Mouse (Mus musculus) 3T3-L1 (cell line): ENCODE measurements at regions not wholly inside any gene's neighbourhood (a gene's known extent, or its start where the extent isn't known, plus 50 kb on each side); places are given as distances from the start of the nearest gene placed in this dataset.

Source experiments
- DNase-seq: peaks from one replicate; pipeline ENCODE4 v3.0.0-alpha.2; 2015; ENCODE audit warnings: low read depth, low spot score

DNA sequence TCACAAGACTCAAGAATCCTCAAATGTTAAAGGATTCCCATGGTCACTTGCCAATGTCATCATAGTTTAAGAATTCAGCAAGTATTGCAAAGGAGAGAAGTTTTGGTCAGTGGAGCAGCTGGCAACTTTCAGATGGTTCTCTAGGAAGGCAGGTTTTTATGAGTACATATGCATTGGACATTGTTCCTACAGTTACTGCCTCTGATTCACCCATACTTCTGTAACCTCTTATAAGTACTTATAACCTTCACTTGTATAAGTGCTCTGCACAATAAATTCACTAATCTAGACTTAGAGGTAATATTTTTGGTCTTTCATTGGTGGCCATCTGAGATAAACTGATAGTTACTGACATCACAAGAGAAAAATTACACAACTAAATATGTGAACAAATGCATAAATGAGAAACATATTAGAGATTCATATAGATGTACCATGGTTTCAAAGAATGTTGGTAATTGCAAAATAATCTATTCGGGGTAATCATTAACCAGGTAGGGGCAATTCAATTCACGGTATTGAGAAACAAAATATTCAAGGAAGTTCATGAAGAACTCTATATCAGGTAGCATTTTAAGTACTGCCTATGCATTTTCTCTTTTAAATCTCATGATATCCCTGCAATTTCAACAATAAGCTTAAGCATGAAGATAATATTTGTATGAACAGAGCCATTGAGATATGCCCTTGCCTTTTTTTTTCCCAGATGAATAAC, 1059.6 kb downstream of the Pla2g4a start:
- no peak for DNase-seq

DNA sequence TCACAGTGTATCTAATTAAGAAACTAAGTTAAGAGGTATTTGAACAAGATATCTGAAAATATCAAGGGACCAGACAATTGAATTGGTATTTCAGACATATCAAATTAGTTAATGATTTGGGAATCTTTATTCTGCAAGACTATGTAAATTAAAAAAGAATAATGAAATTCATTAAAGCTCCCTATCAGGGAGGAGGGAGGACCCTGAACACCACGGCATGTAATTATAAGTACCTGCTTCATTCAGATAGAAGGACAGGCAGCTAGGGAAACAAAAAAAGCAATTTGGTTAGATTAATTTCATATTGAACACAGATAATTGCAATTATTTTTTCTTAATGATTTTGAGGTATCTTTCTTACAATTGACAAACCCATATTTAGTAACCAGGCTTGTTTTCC, 1090.3 kb downstream of the Pla2g4a start:
- DNase-seq, result no peak

DNA sequence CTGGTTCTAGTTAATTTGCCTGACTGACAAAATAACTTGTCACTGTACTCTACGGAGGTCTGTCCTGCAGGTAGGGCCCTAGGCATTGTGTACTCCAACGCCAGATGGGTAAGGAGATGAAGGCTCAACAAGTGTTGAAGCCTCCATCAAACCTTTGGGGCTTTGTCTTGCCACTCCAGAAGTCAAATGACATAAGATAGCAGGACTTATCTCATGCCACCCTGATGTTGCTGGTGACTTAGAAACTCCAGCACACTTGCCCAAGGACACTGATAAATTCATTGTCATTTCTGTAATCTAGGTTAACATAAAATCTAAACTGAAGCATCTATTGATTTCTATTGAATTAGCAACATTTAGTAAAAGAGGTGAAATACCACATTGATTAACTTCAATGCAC, 1097.5 kb downstream of the Pla2g4a start:
- DNase-seq, result no peak

DNA sequence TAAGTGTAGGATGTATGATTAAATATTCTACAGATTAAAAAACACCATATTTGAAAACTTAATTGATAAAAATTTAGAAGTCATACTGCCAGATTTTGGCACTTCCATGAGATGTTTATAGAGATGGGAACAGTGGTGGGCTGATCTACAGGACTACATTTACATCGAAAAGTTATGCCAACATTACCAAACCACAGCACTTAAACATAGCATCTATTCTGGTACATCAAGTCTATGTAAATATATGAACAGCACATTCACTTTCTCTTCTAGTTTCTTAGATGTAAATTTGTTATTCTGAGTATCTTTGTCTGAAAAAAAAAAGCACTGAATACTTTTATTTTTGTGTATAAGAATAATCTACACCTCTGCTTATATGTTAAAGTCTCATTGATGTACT, 1108.1 kb downstream of the Pla2g4a start:
- DNase-seq, result no peak

DNA sequence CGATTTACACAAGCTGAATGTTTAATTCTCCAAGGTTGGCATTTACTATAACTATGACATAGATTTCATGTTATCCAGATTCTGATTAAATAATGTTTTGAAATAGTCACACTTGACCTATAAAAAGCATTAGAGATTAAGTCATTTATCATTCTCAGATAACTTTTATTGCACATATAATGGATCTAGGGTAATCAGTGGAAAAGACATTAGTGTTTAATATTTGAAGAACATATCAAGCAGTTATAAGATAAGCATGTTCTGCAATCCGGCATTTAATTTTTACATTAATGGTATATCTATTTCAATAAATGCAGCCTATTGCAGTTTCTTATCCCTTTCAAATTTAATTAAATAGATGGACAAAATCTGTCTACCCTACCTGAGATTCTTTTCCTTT, 1114.5 kb downstream of the Pla2g4a start:
- no peak for DNase-seq

DNA sequence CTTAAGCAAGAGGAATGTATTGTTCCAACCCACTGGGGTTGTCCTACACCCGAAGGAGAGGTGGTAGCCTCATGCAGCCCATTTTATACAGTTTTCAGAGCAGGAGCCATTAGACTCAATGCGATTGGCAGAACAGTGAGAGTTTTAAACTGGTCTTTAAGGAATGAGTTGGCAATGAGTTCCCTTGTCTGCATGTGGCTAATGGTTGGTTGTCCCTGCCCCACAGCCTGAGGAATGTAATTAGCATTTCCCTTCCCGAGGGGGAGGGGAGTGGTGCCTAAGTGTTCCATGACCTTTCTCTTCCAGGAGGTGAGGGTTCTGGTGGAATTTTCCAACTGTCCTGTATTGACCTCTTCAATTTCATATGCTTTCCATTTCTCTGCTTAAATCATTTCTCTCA, 1137.9 kb downstream of the Pla2g4a start:
- no peak for DNase-seq

DNA sequence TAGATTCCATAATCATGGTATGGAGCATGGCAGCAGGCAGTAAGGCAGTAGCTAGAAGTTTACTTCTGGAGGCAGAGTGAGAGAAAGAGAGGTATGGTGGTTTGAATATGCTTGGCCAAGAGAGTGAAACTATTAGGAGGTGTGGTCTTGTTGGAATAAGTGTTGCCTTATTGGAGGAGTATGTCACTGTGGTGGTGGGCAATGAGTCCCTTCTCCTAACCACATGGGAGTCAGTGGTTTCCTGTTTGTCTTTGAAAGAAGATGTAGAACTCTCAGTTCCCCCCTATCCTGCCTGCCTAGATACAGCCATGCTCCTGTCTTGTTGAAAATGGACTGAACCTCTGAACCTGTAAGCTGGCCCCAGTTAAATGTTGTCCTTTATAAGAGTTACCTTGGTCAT, 1152.4 kb downstream of the Pla2g4a start:
- no peak for DNase-seq

DNA sequence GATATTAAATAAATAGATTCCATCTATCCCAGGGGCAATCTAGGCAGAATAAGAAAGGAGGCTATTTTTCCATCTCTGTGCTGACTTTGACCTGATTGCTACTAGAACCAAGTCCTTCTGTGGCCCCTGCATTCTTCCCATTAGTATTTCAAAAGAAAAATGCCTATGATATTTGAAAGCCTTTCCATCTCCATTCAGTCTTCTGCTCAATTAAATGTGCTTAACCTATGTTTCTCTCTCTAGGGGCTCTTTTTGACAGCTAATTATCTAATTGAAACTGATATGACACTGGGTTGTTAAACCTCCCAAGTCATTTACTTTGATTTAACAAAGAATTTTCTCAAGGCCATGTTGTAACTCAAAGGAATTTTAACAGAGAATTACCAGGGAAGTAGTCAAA, 1164.0 kb downstream of the Pla2g4a start:
- DNase-seq, result no peak

DNA sequence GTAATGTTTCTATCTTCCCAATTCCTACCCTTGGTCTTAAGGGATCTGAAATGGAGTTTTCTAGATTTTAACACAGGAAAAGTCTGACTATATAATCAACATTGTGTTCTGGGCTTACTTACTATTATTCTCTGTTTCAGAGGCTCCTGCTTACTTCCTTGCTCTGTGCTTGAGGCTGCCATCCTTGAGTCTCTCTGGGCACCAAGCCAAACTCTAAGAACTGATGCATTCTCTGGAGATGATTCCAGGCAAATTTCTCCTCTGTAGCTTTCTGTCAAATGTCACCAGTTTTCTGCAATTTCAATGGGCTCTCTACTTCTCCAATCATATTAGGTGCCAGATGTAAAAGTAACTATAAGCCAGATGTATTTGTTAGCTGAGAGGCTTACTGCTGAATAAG, 1210.3 kb downstream of the Pla2g4a start:
- DNase-seq, result no peak

DNA sequence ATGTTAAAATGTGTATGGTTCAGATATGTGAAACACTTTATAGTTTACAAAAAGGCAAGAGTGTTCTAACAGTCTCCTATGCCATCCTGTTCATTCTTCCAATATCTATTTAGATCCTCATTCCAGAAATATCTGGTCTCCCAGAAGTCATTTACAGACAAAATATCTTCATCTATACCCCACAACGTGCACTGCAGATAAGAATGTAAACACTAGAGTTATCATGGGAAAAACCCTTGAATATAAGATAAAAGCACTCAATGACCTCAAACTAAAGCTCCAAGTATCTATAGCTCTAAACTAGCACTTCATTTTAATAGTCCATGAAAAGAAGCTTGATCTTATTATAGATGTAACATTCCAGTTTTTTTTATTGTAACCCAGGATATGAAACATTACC, 1239.0 kb downstream of the Pla2g4a start:
- no peak for DNase-seq

DNA sequence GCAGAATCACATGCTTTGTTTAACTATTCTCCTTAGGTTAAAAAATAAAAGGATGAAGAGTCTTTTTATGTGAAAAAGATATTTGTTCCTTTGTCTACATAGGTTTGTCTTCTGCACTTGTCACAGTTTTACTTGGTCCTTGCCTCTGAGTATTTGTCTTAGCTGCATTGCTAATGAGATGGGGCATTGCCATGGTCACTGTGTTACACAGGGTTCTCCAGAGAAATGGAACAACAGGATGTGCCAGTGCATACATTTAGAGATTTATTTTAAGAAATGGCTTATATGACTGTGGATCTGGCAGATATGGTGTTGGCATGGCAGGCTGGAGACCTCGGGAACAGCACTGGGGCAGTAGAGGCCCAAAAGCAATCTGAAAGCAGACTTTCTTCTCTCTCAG, 1239.7 kb downstream of the Pla2g4a start:
- no peak for DNase-seq

DNA sequence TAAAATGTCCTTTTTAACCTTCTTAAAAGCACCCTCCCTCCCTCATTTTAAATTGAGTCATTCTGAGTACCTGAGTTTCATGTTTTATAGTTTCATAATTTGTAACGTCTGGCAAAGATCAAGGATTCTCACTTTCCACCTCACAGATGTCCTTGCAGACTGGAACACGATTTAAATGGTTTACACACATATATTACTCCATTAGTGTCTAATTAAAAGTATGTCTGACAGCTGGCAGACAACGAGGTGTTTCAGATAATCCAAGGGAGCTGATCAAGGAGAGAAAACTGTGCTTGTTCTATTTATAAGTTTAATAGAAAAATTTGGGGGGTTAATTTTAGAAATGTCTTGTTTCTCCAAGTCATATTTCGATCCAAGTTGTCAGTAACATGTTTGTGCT, 1240.1 kb downstream of the Pla2g4a start:
- DNase-seq, result no peak

DNA sequence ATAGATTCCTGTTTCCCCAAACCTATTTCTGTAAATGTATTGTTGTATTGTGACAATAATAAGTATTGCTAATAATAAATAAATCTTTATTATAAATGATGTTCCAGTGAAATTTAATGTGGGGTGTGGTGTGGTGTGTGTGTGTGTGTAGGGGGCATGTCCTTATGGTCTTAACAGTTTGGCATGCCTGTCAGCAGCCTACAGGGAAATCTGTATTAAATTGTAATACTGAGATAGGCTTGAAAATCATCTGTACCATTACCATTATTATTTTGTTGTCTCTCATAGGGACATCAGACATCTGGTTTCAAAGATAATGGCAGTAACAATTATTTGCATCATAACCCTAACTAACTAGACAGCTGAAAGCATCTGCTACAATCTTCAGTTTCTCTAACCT, 1253.0 kb downstream of the Pla2g4a start:
- DNase-seq, result no peak

DNA sequence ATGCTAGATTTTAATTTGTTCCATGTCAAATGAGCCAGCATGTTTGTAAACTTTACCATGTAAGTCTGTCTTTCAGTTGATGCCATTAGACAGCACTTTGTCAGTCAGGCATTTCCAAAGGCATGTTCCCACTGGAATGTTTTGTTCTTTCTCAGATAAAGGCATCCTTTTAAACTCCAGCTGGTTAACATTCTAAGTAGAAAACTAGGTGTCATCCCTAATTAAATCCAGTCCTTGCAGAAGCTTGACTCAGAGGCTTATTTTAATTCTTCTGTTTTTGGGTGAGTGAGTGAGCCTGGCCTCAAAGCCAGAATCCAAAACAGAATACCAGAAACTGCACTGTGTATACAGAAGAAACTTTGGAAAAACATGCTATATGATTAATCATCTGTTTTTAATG, 1253.4 kb downstream of the Pla2g4a start:
- DNase-seq, result no peak

DNA sequence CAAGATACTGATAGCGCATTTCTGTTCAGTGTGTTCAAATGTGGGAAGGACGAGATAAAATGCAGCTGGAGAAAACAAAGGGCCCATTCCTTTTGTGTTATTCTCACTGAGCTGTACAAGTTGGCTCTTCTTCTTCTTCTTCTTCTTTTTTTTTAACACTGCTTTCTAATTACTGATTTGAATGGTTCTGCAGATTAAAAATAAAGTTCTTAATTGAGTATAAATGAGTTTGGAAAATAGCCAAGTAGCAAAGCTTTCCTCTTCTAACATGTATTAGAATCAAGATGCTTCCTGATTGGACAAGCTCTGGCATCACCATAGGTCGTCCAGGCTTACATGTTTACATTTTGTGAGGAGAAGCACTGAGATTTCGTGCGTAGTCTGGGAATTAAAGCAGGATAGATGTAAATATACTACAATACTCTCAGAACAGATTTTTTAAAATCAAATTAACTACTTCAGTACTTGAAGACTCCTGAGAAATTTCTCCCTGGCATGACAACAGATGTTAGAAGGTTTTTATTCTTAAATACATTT, 1254.8 kb downstream of the Pla2g4a start:
- no peak for DNase-seq

DNA sequence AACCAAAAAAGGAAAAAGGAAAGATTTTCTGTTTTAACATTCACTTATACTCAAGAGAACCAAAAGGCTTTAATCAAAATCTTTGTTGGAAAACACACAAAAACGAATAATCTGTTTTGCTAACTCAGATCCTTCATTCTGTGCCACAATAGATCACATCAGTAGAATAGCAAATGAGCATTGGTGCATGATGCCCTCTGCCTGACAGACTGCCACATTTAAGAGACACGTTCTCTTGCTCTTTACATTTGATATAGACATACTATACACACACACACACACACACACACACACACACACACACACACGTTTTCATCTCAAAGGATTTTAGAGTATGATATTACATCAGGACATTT, 1260.5 kb downstream of the Pla2g4a start:
- no peak for DNase-seq

DNA sequence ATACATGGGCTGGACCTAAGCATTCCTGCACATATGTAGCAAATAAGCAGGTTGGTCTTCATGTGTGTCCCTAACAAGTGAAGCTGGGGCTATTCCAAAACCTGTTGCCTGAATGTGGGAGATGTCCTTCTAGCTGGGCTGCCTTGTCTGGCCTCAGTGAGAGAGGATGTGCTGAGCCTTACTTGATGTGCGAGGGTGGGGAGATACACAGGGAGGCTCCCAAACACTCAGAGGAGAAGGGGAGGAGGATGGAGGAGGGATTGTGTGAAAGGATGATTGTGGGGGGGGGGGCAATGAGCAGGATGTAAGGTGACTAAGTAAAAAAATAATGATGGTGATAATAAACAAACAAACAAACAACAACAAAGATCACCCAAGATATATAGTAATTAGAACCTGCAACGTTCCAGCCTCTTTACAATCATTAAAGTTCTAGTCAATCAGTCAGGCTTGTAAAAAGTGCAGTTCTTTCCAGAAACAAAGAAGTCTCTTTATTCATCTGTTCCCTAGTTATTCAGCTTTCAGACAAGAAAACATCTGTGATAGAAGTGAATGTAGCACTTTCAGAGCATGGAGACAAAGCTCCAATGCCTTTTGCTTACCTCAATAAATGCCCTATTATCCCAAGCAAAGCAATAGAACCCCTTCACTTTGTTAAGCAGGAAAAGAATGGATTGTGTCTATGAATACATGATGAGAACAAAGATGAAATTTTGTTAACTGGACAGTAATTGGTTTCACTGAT, 1261.1 kb downstream of the Pla2g4a start:
- DNase-seq, result no peak

DNA sequence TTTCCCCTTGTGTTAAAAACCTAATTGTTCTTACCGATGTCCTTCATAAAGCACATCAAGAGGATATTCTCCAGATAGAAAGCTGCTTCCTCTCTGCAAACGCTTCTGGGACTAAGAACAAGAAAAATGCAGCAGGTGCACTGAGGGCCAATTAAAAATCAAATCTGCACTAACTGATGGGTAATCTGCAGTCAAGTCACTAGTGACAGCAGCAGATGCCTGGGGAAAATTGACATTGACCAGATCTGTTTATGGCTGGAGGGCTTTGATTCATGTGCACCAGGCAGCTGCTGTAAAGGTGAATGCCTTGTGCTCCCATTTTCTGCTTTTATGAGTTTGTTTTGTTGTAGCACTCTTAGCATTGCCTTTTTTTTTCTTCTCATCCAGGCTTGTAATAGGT, 1271.0 kb downstream of the Pla2g4a start:
- DNase-seq, result no peak

DNA sequence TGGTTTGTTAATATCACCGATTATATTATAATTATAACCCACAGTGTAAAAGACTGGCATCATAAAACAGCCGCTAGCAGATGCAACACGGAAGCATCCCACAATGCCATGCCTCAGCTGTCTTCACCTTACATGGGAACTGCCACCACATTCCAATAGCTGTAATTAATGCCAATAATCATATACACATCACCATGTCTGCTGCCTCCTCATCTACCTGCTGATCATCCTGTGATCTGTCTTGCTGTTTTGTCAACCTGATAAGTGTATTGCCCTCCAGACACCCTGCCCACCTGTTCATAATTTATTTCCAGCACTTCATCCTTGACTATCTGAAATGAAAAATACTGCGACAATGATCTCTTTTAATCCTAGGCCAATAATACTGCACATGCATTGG, 1271.5 kb downstream of the Pla2g4a start:
- DNase-seq, result no peak

DNA sequence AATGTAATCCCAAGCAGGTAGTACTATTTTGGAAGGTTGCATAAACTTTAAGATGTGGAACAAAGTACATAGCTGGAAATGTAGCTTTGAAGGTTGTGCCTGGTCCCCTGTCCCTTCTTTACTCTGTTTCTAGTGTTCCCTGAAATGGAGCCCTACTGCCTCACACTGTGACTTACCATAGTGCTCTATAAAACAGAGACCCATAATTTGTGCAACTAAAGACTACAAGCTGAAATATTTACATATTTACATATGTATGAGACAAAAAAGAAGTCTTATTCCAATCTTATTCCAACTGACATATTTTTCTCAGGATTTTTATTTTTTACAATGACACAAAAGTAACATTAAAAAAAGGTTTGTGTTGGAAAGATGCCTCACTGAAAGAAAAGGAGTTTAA, 1285.6 kb downstream of the Pla2g4a start:
- DNase-seq, result no peak

DNA sequence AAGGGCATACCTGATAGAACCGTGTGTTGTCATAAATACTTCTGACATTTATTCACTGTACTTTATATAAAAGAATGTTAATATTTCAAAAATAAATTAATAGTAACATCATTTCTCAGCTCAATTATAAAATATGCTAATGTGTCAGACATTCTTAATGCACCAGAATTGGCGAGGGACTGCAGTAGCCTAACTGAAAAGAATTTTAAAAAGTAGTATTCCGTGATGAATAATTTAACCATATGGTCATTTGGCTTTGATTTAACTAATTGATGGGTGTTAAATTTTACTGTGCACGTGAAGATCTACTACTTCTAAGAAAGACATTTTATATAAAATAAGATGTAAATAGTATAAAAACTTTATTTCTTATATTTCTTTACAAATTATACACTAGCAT, 1296.7 kb downstream of the Pla2g4a start:
- no peak for DNase-seq

DNA sequence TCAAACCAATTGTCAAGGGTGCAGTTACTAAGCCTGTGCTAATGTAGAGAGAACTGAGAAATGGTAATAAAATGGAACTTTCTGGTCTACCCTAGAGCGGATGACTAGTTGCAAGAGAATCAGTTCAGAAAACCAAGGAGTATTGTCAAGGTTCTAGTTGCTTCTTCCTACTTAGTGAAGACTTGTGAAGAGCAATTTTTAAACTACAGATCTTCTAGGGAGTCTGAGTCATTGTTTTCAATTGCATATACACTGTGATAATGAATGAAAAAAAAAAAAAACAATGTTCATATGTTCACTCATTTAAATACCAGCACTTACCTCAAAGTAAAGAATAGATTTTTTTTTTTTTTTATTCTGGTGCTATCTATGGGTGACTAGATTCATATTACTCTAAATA, 1304.1 kb downstream of the Pla2g4a start:
- no peak for DNase-seq
